7 mouse cellular contexts compared by ENCODE assay signal in the genomic region with DNA sequence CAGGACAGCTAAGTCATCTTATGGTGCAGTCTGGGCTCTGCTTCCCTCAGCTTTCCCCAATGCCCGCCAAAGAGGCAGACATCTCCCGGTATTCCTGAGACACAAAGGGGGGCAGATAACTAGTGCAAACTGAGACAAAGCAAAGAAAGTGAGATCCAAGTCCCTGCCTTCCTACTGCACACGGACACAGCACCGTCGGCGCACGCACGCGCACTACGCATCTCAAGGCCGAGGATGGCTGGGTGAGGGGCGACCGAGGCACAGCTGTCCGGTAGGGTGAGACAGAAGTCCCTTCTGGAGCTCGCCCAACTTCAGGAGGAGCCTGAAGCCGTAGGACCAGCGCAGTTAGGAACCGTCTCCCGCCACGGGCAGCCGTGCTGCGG. TPM values are rescaled to one million over a fixed set of nuclear protein-coding genes. Genes with fewer than 3 reads are reported as not detected.
DNase-seq lines count a peak whose midpoint lies in the region; ATAC-seq and TF ChIP-seq lines count a peak whose summit lies in the region.

No protein-coding gene starts in this region.

- H3K4me3 ChIP-seq in CH12.LX (replicated peaks in 1 of 3; ENCODE audit: low read depth in 2 of 3, low read length in 2 of 3, poor library complexity in 1 of 3): peak overlapping the region; percentile 79 to 93 (median 88)
- H3K4me3 ChIP-seq in embryonic facial prominence, embryonic 11.5 days (ENCODE audit: low read depth, low read length): peak overlapping the region; percentile 75
- peak overlapping the region; percentile 95 for H3K4me3 ChIP-seq in heart, embryonic 15.5 days
- peak overlapping the region; percentile 80 for H3K4me3 ChIP-seq in lung, embryonic 14.5 days (ENCODE audit: low read depth, low read length)

- no peaks in the 10 kb centered on the region for H3K9me3 ChIP-seq in CH12.LX (replicated peaks; ENCODE audit: low read length)
- no peaks in the 10 kb centered on the region for H3K9me3 ChIP-seq in embryonic facial prominence, embryonic 11.5 days (replicated peaks; ENCODE audit: control insufficient read depth, low read length)
- no peaks in the 10 kb centered on the region for H3K9me3 ChIP-seq in heart, embryonic 15.5 days (replicated peaks)
- H3K9me3 ChIP-seq in lung, embryonic 14.5 days (ENCODE audit: low read depth, low read length): no peaks in the 10 kb centered on the region

- H3K27me3 ChIP-seq in CH12.LX (replicated peaks): peaks cover 8% of the 10 kb centered on the region
- H3K27me3 ChIP-seq in embryonic facial prominence, embryonic 11.5 days (ENCODE audit: control insufficient read depth, insufficient read depth, low read length): no peaks in the 10 kb centered on the region
- no peaks in the 10 kb centered on the region for H3K27me3 ChIP-seq in heart, embryonic 15.5 days
- no peaks in the 10 kb centered on the region for H3K27me3 ChIP-seq in lung, embryonic 14.5 days (ENCODE audit: insufficient read depth, low read length)

- H3K27ac ChIP-seq in CH12.LX (ENCODE audit: insufficient read depth, low read depth): peak overlapping the region; percentile 64
- H3K27ac ChIP-seq in embryonic facial prominence, embryonic 11.5 days (replicated peaks; ENCODE audit: low read depth, low read length): peak overlapping the region; percentile 92
- peak overlapping the region; percentile 98 for H3K27ac ChIP-seq in heart, embryonic 15.5 days
- peak overlapping the region; percentile 98 for H3K27ac ChIP-seq in lung, embryonic 14.5 days (ENCODE audit: low read depth)

- dilution Hi-C loops in CH12.LX (cut with MboI; ENCODE audit: extremely low pct_ligation_motif_present, extremely low pct_unique_long_range_greater_than_20kb, low sequenced_read_pairs): no loop called here

- peaks cover 11 to 28% of the 10 kb centered on the region in 2 experiments; a peak in 3 of 4 replicates for H3K4me1 ChIP-seq in CH12.LX (ENCODE audit: control insufficient read depth in 1 of 2, insufficient read depth in 2 of 2)
- H3K4me1 ChIP-seq in embryonic facial prominence, embryonic 11.5 days (ENCODE audit: control insufficient read depth, insufficient read depth, low read length): no peaks in the 10 kb centered on the region; the same call in 1 of the 2 replicates
- H3K4me1 ChIP-seq in heart, embryonic 15.5 days (replicated peaks): peaks cover 21% of the 10 kb centered on the region
- H3K4me1 ChIP-seq in lung, embryonic 14.5 days (ENCODE audit: insufficient read depth): peaks cover 7% of the 10 kb centered on the region; the same call in 1 of the 2 replicates

- H3K36me3 ChIP-seq in CH12.LX (replicated peaks in 1 of 2; ENCODE audit: control insufficient read depth in 1 of 2, insufficient read depth in 1 of 2, low read length in 1 of 2): peaks cover 33 to 42% of the 10 kb centered on the region in 2 experiments
- H3K36me3 ChIP-seq in embryonic facial prominence, embryonic 11.5 days (replicated peaks; ENCODE audit: control insufficient read depth, insufficient read depth, low read depth, low read length): peaks cover 11% of the 10 kb centered on the region
- H3K36me3 ChIP-seq in heart, embryonic 15.5 days: peaks cover 24% of the 10 kb centered on the region
- peaks cover 34% of the 10 kb centered on the region for H3K36me3 ChIP-seq in lung, embryonic 14.5 days (ENCODE audit: insufficient read depth)

- no peak for TF ChIP-seq POLR2A in CH12.LX (IDR thresholded peaks at IDR 0.05; ENCODE audit: low read depth, low read length)

- no peak for TF ChIP-seq EP300 in CH12.LX (IDR thresholded peaks at IDR 0.05; ENCODE audit: low read length)

- no peak for TF ChIP-seq CTCF in CH12.LX (conservative IDR thresholded peaks at IDR 0.05 in 1 of 2, IDR thresholded peaks at IDR 0.05 in 1 of 2; ENCODE audit: low read depth in 2 of 2, low read length in 2 of 2)
- TF ChIP-seq CTCF in lung, embryonic 14.5 days (IDR thresholded peaks at IDR 0.05; ENCODE audit: low read depth): no peak

- ATAC-seq in embryonic facial prominence, embryonic 11.5 days (replicated peaks; ENCODE audit: insufficient number of reproducible peaks, low FRiP score, low TSS enrichment, low read depth): peak; percentile 79
- ATAC-seq in heart, embryonic 15.5 days (replicated peaks; ENCODE audit: insufficient number of reproducible peaks, insufficient read depth, low FRiP score, low read depth): peak; percentile 78
- peak; percentile 86 for ATAC-seq in lung, embryonic 14.5 days (ENCODE audit: insufficient read depth)

- peak overlapping the region; percentile 84 for H3K9ac ChIP-seq in CH12.LX (ENCODE audit: insufficient read depth, low read depth)
- H3K9ac ChIP-seq in embryonic facial prominence, embryonic 11.5 days (replicated peaks; ENCODE audit: low read length): peak overlapping the region; percentile 85
- peak overlapping the region; percentile 95 for H3K9ac ChIP-seq in heart, embryonic 15.5 days
- H3K9ac ChIP-seq in lung, embryonic 14.5 days: peak overlapping the region; percentile 94

- no peak for TF ChIP-seq RAD21 in CH12.LX (IDR thresholded peaks at IDR 0.05; ENCODE audit: low read depth, low read length)

- WGBS in embryonic facial prominence, embryonic 11.5 days: 0% methylated on average over 22 of the region's 22 CpGs
- under 1% methylated on average over 22 of the region's 22 CpGs for WGBS in heart, embryonic 15.5 days
- WGBS in lung, embryonic 14.5 days: under 1% methylated on average over 22 of the region's 22 CpGs

- peak; percentile 79 for DNase-seq in CH12.LX (ENCODE audit: extremely low read depth)
- peak; percentile 81 for DNase-seq in Muller cell, postnatal 12 days (ENCODE audit: inconsistent ontology term)
- peak; percentile 79 for DNase-seq in embryonic facial prominence, embryonic 11.5 days (ENCODE audit: low spot score)
- peak; percentile 53 to 69 for DNase-seq in layer of hippocampus, adult 18-20 months (ENCODE audit: low spot score in 2 of 2)
- peak; percentile 91 for DNase-seq in lung, embryonic 14.5 days
- DNase-seq in ovary, postnatal 14 days (ENCODE audit: low spot score): peak; percentile 56

- peaks cover 25% of the 10 kb centered on the region for H3K79me2 ChIP-seq in CH12.LX (replicated peaks; ENCODE audit: control insufficient read depth, extremely low read depth, insufficient read depth, poor library complexity, severe bottlenecking)

- peak overlapping the region; percentile 47 for H3K4me2 ChIP-seq in CH12.LX (ENCODE audit: insufficient read depth, low read depth, poor library complexity, severe bottlenecking)
- peak overlapping the region; percentile 79 for H3K4me2 ChIP-seq in embryonic facial prominence, embryonic 11.5 days (ENCODE audit: low read depth, low read length)
- H3K4me2 ChIP-seq in heart, embryonic 15.5 days: peak overlapping the region; percentile 75
- peak overlapping the region; percentile 80 for H3K4me2 ChIP-seq in lung, embryonic 14.5 days

- in situ Hi-C loops in CH12.LX (cut with MboI; ENCODE audit: low pct_ligation_motif_present, low pct_unique_long_range_greater_than_20kb, low sequenced_read_pairs): no loop called here

TF ChIP-seq in CH12.LX, 34 proteins besides CTCF, POLR2A, EP300 and RAD21:
- no peak for TF ChIP-seq TCF12 (IDR thresholded peaks at IDR 0.05; ENCODE audit: low read depth, low read length)
- TF ChIP-seq NRF1 (IDR thresholded peaks at IDR 0.05; ENCODE audit: low read depth, low read length): peak; percentile 92
- no peak for TF ChIP-seq MAZ (IDR thresholded peaks at IDR 0.05; ENCODE audit: low read depth, low read length)
- no peak for TF ChIP-seq CHD1 (IDR thresholded peaks at IDR 0.05; ENCODE audit: low read depth, low read length)
- peak; percentile 85 for TF ChIP-seq SIN3A (IDR thresholded peaks at IDR 0.05; ENCODE audit: low read length)
- no peak for TF ChIP-seq MAX (IDR thresholded peaks at IDR 0.05; ENCODE audit: low read length)
- no peak for TF ChIP-seq ZC3H11A (IDR thresholded peaks at IDR 0.05; ENCODE audit: low read depth, low read length)
- no peak for TF ChIP-seq BHLHE40 (IDR thresholded peaks at IDR 0.05; ENCODE audit: low read depth, low read length)
- no peak for TF ChIP-seq TBP (conservative IDR thresholded peaks at IDR 0.05; ENCODE audit: low read depth, low read length)
- TF ChIP-seq MYC (IDR thresholded peaks at IDR 0.05; ENCODE audit: low read depth, low read length): no peak
- no peak for TF ChIP-seq UBTF (IDR thresholded peaks at IDR 0.05; ENCODE audit: low read depth, low read length)
- no peak for TF ChIP-seq JUND (conservative IDR thresholded peaks at IDR 0.05; ENCODE audit: low read depth, low read length)
- TF ChIP-seq JUN (IDR thresholded peaks at IDR 0.05; ENCODE audit: insufficient read depth, low read depth, low read length): no peak
- TF ChIP-seq ZKSCAN1 (IDR thresholded peaks at IDR 0.05; ENCODE audit: borderline replicate concordance, low read depth, low read length): no peak
- no peak; the same call in none of the 2 replicates for TF ChIP-seq MXI1 (IDR thresholded peaks at IDR 0.05; ENCODE audit: low read depth, low read length)
- TF ChIP-seq USF1 (IDR thresholded peaks at IDR 0.05; ENCODE audit: low read depth, low read length): no peak
- TF ChIP-seq GABPA (IDR thresholded peaks at IDR 0.05; ENCODE audit: insufficient replicate concordance, low read depth, low read length): no peak
- no peak for TF ChIP-seq ZNF384 (IDR thresholded peaks at IDR 0.05; ENCODE audit: low read depth, low read length)
TF ChIP-seq in CH12.LX: peak in this region for 2.

RNA-seq across cellular contexts. Expression of gene Ahsa2, which starts 0.5 kb away (rescaled TPM):
- 51.0 and 69.5 TPM in 2 replicates for total RNA-seq in CH12.LX (2012; rRNA removed)
- 58.9 and 66.4 TPM in 2 replicates for total RNA-seq in CH12.LX (2014; rRNA removed)
- 69.4 and 105 TPM in 2 replicates for polyA plus RNA-seq in CH12.LX (2012; ENCODE audit: insufficient read length, low read depth)
- 161 and 178 TPM in 2 replicates for polyA plus RNA-seq in embryonic facial prominence, embryonic 11.5 days (2014; fragmentation: Nextera tagmentation; extraction: Ambion mirVana)
- polyA plus RNA-seq in heart, embryonic 15.5 days (2015; fragmentation: Nextera tagmentation; extraction: Ambion mirVana): 56.7 and 62.4 TPM in 2 replicates
- total RNA-seq in layer of hippocampus, adult 18-20 months (2021): 10 to 100 TPM; 54.7 to 56.4 TPM
- 82.0 and 94.8 TPM in 2 replicates for polyA plus RNA-seq in lung, embryonic 14.5 days (2014; fragmentation: Nextera tagmentation; extraction: Ambion mirVana)

RNA-seq across cellular contexts. Expression of gene 1700093K21Rik, which starts 23.6 kb away (rescaled TPM):
- total RNA-seq in CH12.LX (2012; rRNA removed): not detected in 2 replicates
- not detected in 2 replicates for total RNA-seq in CH12.LX (2014; rRNA removed)
- polyA plus RNA-seq in CH12.LX (2012; ENCODE audit: insufficient read length, low read depth): not detected in 2 replicates
- polyA plus RNA-seq in embryonic facial prominence, embryonic 11.5 days (2014; fragmentation: Nextera tagmentation; extraction: Ambion mirVana): not detected in 2 replicates
- not detected in 2 replicates for polyA plus RNA-seq in heart, embryonic 15.5 days (2015; fragmentation: Nextera tagmentation; extraction: Ambion mirVana)
- total RNA-seq in layer of hippocampus, adult 18-20 months (2021): not detected
- not detected in 2 replicates for polyA plus RNA-seq in lung, embryonic 14.5 days (2014; fragmentation: Nextera tagmentation; extraction: Ambion mirVana)

Comparison
In these comparisons a context has a peak if more than half of its experiments do, and no peak if none do; other contexts are left out.
1. Peak in every context shown above with its lines: DNase-seq, ATAC-seq, H3K4me3 ChIP-seq and H3K27ac ChIP-seq.